Mouse (Mus musculus) midbrain, postnatal 0 days (tissue): Measurements from ENCODE around the gene Calcb. TPM values are rescaled to one million over a fixed set of nuclear protein-coding genes. Genes with fewer than 3 reads are reported as not detected.

Experiments
- ATAC-seq: fragments of 200-750 bp; cut with Nextera tagmentation; 2 replicates; pipeline ENCODE4 v1.8.0; 2017; ENCODE audit warnings: moderate number of reproducible peaks, mild to moderate bottlenecking, moderate TSS enrichment, moderate library complexity; ENCODE audit not compliant: low FRiP score
- DNase-seq: peaks from one replicate; pipeline ENCODE4 v3.0.0-alpha.2; 2015; ENCODE audit warnings: low spot score
- H3K27ac ChIP-seq: fragments of 300-500 bp; sonication (generic); 2 replicates; pipeline ENCODE4 v1.5.1; 2014; ENCODE audit warnings: low read depth, mild to moderate bottlenecking, low read length, mixed read lengths
- H3K27me3 ChIP-seq: fragments of 300-500 bp; sonication (generic); 2 replicates; pipeline ENCODE4 v1.6.1; 2014; ENCODE audit warnings: low read length, control low read depth, mixed read lengths; ENCODE audit not compliant: insufficient read depth
- H3K36me3 ChIP-seq: fragments of 300-500 bp; sonication (generic); 2 replicates; pipeline ENCODE4 v1.6.1; 2014; ENCODE audit warnings: low read length, control low read depth, mixed read lengths; ENCODE audit not compliant: insufficient read depth
- H3K4me1 ChIP-seq: fragments of 300-500 bp; sonication (generic); 2 replicates; pipeline ENCODE4 v1.6.1; 2014; ENCODE audit warnings: mild to moderate bottlenecking, control low read depth, antibody characterized with exemption, low read length, mixed read lengths; ENCODE audit not compliant: insufficient read depth
- H3K4me2 ChIP-seq: fragments of 300-500 bp; sonication (generic); 2 replicates; pipeline ENCODE4 v1.6.1; 2014; ENCODE audit warnings: low read depth, mild to moderate bottlenecking, low read length, mixed read lengths; ENCODE audit not compliant: poor library complexity, severe bottlenecking
- H3K4me3 ChIP-seq: fragments of 300-500 bp; sonication (generic); 2 replicates; pipeline ENCODE4 v1.5.1; 2014; ENCODE audit warnings: low read depth, mild to moderate bottlenecking, low read length, moderate library complexity
- H3K9ac ChIP-seq: fragments of 300-500 bp; sonication (generic); replicated peaks from 2 replicates; pipeline ENCODE4 v1.6.1; 2014; ENCODE audit warnings: mild to moderate bottlenecking, low read length, moderate library complexity, mixed read lengths; ENCODE audit not compliant: poor library complexity, severe bottlenecking
- H3K9me3 ChIP-seq: fragments of 300-500 bp; sonication (generic); 2 replicates; pipeline ENCODE4 v1.6.1; 2016; ENCODE audit warnings: low read length, control low read depth
- CTCF ChIP-seq: IDR thresholded peaks from 2 replicates; pipeline ENCODE4 v1.5.1; 2016; ENCODE audit warnings: antibody characterized with exemption, mild to moderate bottlenecking
- WGBS: fragments of 180-500 bp; shearing (Covaris S2); extraction: QIAGEN DNeasy Blood & Tissue Kit; methylation state at CpG from one replicate; pipeline ENCODE4 v1.1.7; 2014; 5-methylcytosine and 5-hydroxymethylcytosine counted together
- polyA plus RNA-seq: library from polyadenylated mRNA; unstranded; fragments of >200 nt; fragmentation: Nextera tagmentation; extraction: Ambion mirVana; gene quantifications from 2 replicates; pipeline ENCODE4 v1.2.1, GENCODE M21; 2015
- total RNA-seq: library from RNA; depleted of rRNA; stranded (reverse); fragments of >200 nt; gene quantifications from 2 replicates; pipeline ENCODE4 v1.2.3, GENCODE M21; 2014

The Calcb gene
- total and polyA plus RNA-seq, 2 experiments from 2014 or later: 0.60 to 0.70 TPM

GRCm38 (mm10) chr7:114744639-114745245, 26.3 kb downstream of the Calcb start:
- peak; percentile 10; the same call in 1 of the 2 replicates for ATAC-seq
- no peak for TF ChIP-seq CTCF
- no peaks in the 10 kb centered on the region for H3K27me3 ChIP-seq
- 40% methylated on average over 3 of the region's 3 CpGs for whole genome bisulfite sequencing
- DNase-seq: peak; percentile 9
- no peak overlapping the region for H3K9ac ChIP-seq
- H3K4me1 ChIP-seq: no peaks in the 10 kb centered on the region; the same call in 1 of the 2 replicates
- H3K27ac ChIP-seq: no peak overlapping the region
- H3K9me3 ChIP-seq: no peaks in the 10 kb centered on the region
- no peak overlapping the region; the same call in 1 of the 2 replicates for H3K4me2 ChIP-seq
- H3K4me3 ChIP-seq: no peak overlapping the region
- H3K36me3 ChIP-seq: no peaks in the 10 kb centered on the region

- DNase-seq: peak; percentile 19
- Histone ChIP-seq H3K27me3 (no peaks in the 10 kb centered on the region), H3K36me3 (no peaks in the 10 kb centered on the region), H3K9me3 (no peaks in the 10 kb centered on the region), H3K4me1 (no peaks in the 10 kb centered on the region; the same call in 1 of the 2 replicates), H3K27ac (no peak overlapping the region), H3K4me3 (peak overlapping the region; percentile 43), H3K9ac (peak overlapping the region; percentile 56; the same call in 1 of the 2 replicates), H3K4me2 (peak overlapping the region; percentile 79)
- 4% methylated on average over 34 of the region's 34 CpGs for WGBS
- ATAC-seq: peak; percentile 63
- peak; percentile 57 for TF ChIP-seq CTCF
Measured at GRCm38 (mm10) chr7:114745481-114746271, 27.2 kb downstream of the Calcb start.

- 65% methylated on average over 3 of the region's 3 CpGs for WGBS
- TF ChIP-seq CTCF: no peak
Measured at GRCm38 (mm10) chr7:114747596-114747995, 29.2 kb downstream of the Calcb start.

GRCm38 (mm10) chr7:114748239-114748638, 29.8 kb downstream of the Calcb start:
- no peak for TF ChIP-seq CTCF
- WGBS: 59% methylated on average over 4 of the region's 4 CpGs
- Histone ChIP-seq H3K4me1 (no peaks in the 10 kb centered on the region; the same call in 1 of the 2 replicates), H3K4me3 (no peak overlapping the region), H3K27ac (no peak overlapping the region), H3K9me3 (no peaks in the 10 kb centered on the region), H3K36me3 (no peaks in the 10 kb centered on the region), H3K27me3 (no peaks in the 10 kb centered on the region), H3K9ac (no peak overlapping the region), H3K4me2 (no peak overlapping the region)
- ATAC-seq: no peak
- no peak for DNase-seq

More at GRCm38 (mm10) chr7:114747596-114747995, 29.2 kb downstream of the Calcb start:
- H3K4me2 ChIP-seq: no peak overlapping the region
- H3K4me3 ChIP-seq: no peak overlapping the region
- no peak for ATAC-seq
- DNase-seq: no peak
- no peaks in the 10 kb centered on the region; the same call in 1 of the 2 replicates for H3K4me1 ChIP-seq
- H3K27ac ChIP-seq: no peak overlapping the region
- H3K27me3 ChIP-seq: no peaks in the 10 kb centered on the region
- no peaks in the 10 kb centered on the region for H3K9me3 ChIP-seq
- H3K9ac ChIP-seq: no peak overlapping the region
- H3K36me3 ChIP-seq: no peaks in the 10 kb centered on the region

GRCm38 (mm10) chr7:114753471-114753870, 35.0 kb downstream of the Calcb start:
- WGBS: 75% methylated on average over 2 of the region's 2 CpGs
- no peaks in the 10 kb centered on the region for H3K27me3 ChIP-seq
- H3K9ac ChIP-seq: no peak overlapping the region
- DNase-seq (peak; percentile 47), ATAC-seq (no peak)
- H3K4me2 ChIP-seq: no peak overlapping the region
- no peak overlapping the region for H3K4me3 ChIP-seq
- no peaks in the 10 kb centered on the region for H3K4me1 ChIP-seq
- no peaks in the 10 kb centered on the region for H3K36me3 ChIP-seq
- TF ChIP-seq CTCF: no peak
- H3K27ac ChIP-seq: no peak overlapping the region
- H3K9me3 ChIP-seq: no peaks in the 10 kb centered on the region

GRCm38 (mm10) chr7:114754196-114754595, 35.8 kb downstream of the Calcb start:
- Histone ChIP-seq H3K27ac (no peak overlapping the region), H3K27me3 (no peaks in the 10 kb centered on the region), H3K9me3 (no peaks in the 10 kb centered on the region), H3K4me3 (no peak overlapping the region), H3K36me3 (no peaks in the 10 kb centered on the region), H3K4me2 (no peak overlapping the region), H3K9ac (no peak overlapping the region), H3K4me1 (no peaks in the 10 kb centered on the region)
- ATAC-seq (no peak), DNase-seq (peak; percentile 16)
- TF ChIP-seq CTCF: no peak
- WGBS: 32% methylated on average over 1 of the region's 1 CpGs
